Mouse (Mus musculus) left cerebral cortex, adult 6 months (tissue): ENCODE data around the gene Vmn2r89. TPM values are rescaled to one million over a fixed set of nuclear protein-coding genes. Genes with fewer than 3 reads are reported as not detected.

Experiments
- long read RNA-seq, 2 experiments: library from polyadenylated mRNA; unstranded; transcript quantifications; one replicate each; pipeline ENCODE4 v2.0.0; 2019 to 2020
- polyA plus RNA-seq: library from polyadenylated mRNA; unstranded; fragments of <200 nt; fragmentation: Nextera tagmentation; gene quantifications from 2 replicates; pipeline ENCODE4 v1.2.3, GENCODE M21; 2021

Gene Vmn2r89
- not detected in 2 replicates for polyA plus RNA-seq
- long read RNA-seq, experiment 1: 0 reads
- long read RNA-seq, experiment 2: 0 reads

GRCm38 (mm10) chr14:51451557-51451956 is at the start of gene Vmn2r89:
TSS of gene Vmn2r89 (plus strand) at chr14:51451857.

DNA sequence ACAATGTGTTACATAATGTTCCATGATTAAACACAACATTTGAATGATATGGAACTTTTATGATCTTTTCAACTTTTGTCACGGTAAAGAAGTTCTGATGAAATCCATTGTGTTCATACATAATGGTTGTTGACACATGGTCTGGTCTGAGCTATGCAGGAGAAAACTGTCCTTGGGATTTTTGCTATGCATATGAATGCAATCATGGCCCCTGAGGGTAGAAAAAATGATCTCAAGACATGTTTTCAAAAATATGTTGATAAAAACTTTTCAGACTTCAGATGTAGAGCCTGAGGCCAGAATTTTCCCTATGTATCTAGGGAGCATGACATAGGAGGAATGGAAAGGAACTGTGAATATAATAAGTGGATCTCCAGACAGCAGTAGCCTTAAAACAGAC is 41.1 kb upstream of the Vmn2r89 start, which contains the start of gene Vmn2r88:
Gene Vmn2r88 (plus strand): TSS at position 301 of the 400 bp plus-strand sequence.

Other genes starting within 250 kb of the Vmn2r89 start
- gene Ear14, start 248.5 kb upstream of the Vmn2r89 start, polyA plus RNA-seq: not detected in 2 replicates
- gene Rnase2a, start 195.7 kb upstream of the Vmn2r89 start, polyA plus RNA-seq: not detected in 2 replicates
- not detected in 2 replicates for gene Gm7247, start 90.1 kb upstream of the Vmn2r89 start, polyA plus RNA-seq
- not detected in 2 replicates for gene Vmn2r88, start 41.0 kb upstream of the Vmn2r89 start, polyA plus RNA-seq
- gene Gm5622, start 100.9 kb downstream of the Vmn2r89 start, polyA plus RNA-seq: not detected in 2 replicates
- gene Gm17175, start 122.2 kb downstream of the Vmn2r89 start, polyA plus RNA-seq: not detected in 2 replicates
- gene Gm17174, start 140.3 kb downstream of the Vmn2r89 start, polyA plus RNA-seq: not detected in 2 replicates
- not detected in 2 replicates for gene Gm17078, start 159.5 kb downstream of the Vmn2r89 start, polyA plus RNA-seq
- not detected in 2 replicates for gene Gm4181, start 183.8 kb downstream of the Vmn2r89 start, polyA plus RNA-seq
- gene Gm17079, start 243.6 kb downstream of the Vmn2r89 start, polyA plus RNA-seq: not detected in 2 replicates